Mouse (Mus musculus) C2C12 (cell line): ENCODE data around the gene Btbd3.

ENCODE experiments used
- CTCF ChIP-seq: IDR thresholded peaks from one replicate; pipeline ENCODE4 v1.5.1; 2011; ENCODE audit not compliant: control insufficient read depth, insufficient read depth, insufficient read length
- MYOG ChIP-seq: IDR thresholded peaks from one replicate; pipeline ENCODE4 v1.6.1; 2011; ENCODE audit not compliant: control insufficient read depth, insufficient read length; ENCODE audit errors: extremely low read depth
- USF1 ChIP-seq: IDR thresholded peaks from one replicate; pipeline ENCODE4 v1.6.1; 2011; ENCODE audit warnings: low read depth, mild to moderate bottlenecking, control low read depth, moderate library complexity

- no peak for TF ChIP-seq CTCF
- no peak for TF ChIP-seq USF1
- no peak for TF ChIP-seq MYOG
These were observed 106.1 kb downstream of the Btbd3 start for GRCm38 (mm10) chr2:138362474-138362873.
